Mouse (Mus musculus) E14TG2a.4 (cell line): Measurements from ENCODE around the gene Fam193b.

Source experiments
- CTCF ChIP-seq: conservative IDR thresholded peaks from 2 replicates; pipeline ENCODE4 v1.5.1; 2014; ENCODE audit warnings: low read length
- NANOG ChIP-seq: IDR thresholded peaks from 2 replicates; pipeline ENCODE4 v1.6.1; 2014; ENCODE audit warnings: borderline replicate concordance, low read length, mixed read lengths
- POU5F1 ChIP-seq: IDR thresholded peaks from 2 replicates; pipeline ENCODE4 v1.6.1; 2014; ENCODE audit warnings: low read length, borderline replicate concordance

DNA sequence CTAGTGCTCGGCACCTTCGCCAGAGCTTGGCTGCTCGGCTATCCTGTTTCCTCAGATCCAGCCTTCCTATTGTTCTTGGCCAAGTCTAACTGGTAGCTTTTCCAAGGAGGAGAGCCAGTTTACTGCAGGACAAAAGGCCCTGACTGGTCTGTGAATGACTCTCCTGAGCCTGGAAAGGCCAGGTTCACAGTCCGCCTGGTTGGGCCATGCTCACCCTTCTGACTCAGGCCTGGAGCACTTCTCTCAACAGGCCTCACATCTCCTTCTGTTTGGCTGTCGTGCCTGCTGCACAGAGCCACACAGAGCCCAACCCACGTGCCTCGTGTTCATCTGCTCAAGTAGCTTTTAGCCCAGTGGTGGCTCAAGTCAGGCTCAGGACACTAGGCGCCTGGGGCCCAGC lies 48.2 kb downstream of the Fam193b start:
- TF ChIP-seq CTCF (no peak), NANOG (no peak), POU5F1 (no peak)
